Mouse (Mus musculus) kidney, adult 2 months (tissue): ENCODE measurements around the gene Gck.

ENCODE experiments used
- CTCF ChIP-seq: fragments of 200-500 bp; conservative IDR thresholded peaks from 2 replicates; pipeline ENCODE4 v1.5.1; 2011; ENCODE audit warnings: low read depth, mild to moderate bottlenecking, control low read depth, low read length, moderate library complexity, mixed read lengths; ENCODE audit not compliant: insufficient read depth, insufficient read length
- POLR2A ChIP-seq: fragments of 200-500 bp; IDR thresholded peaks from one replicate; pipeline ENCODE4 v1.6.1; 2011; ENCODE audit warnings: low read depth, low read length, control low read depth

- no peak for TF ChIP-seq POLR2A
- TF ChIP-seq CTCF = no peak
Observed at GRCm38 (mm10) chr11:5878661-5879060, 71.2 kb downstream of the Gck start.
